Mouse (Mus musculus) lung, adult 2 months (tissue): ENCODE results near the gene Trim44. TPM values are rescaled to one million over a fixed set of nuclear protein-coding genes. Genes with fewer than 3 reads are reported as not detected.

Experiments
- DNase-seq: peaks from one replicate; pipeline ENCODE4 v3.0.0; 2022
- H3K4me1 ChIP-seq: fragments of 200-500 bp; 2 replicates; pipeline ENCODE4 v1.6.1; 2011; ENCODE audit warnings: low read length; ENCODE audit not compliant: control insufficient read depth, insufficient read depth
- H3K4me3 ChIP-seq: fragments of 200-500 bp; replicated peaks from 2 replicates; pipeline ENCODE3; 2011; ENCODE audit warnings: low read depth, mild to moderate bottlenecking, control low read depth, low read length; ENCODE audit errors: extremely low read depth
- CTCF ChIP-seq: fragments of 200-500 bp; IDR thresholded peaks from 2 replicates; pipeline ENCODE4 v1.5.1; 2011; ENCODE audit warnings: mild to moderate bottlenecking, low read length, control low read depth; ENCODE audit not compliant: insufficient read depth
- POLR2A ChIP-seq: fragments of 200-500 bp; IDR thresholded peaks from 2 replicates; pipeline ENCODE4 v1.6.1; 2011; ENCODE audit warnings: low read depth, mild to moderate bottlenecking, control low read depth, low read length, borderline replicate concordance; ENCODE audit errors: extremely low read depth
- WGBS: fragments of 180-500 bp; shearing (Covaris S2); methylation state at CpG from one replicate; pipeline ENCODE4 v1.1.7; 2018; 5-methylcytosine and 5-hydroxymethylcytosine counted together
- polyA plus RNA-seq: library from polyadenylated mRNA; depleted of rRNA; stranded (reverse); fragments of >200 nt; gene quantifications from 2 replicates; pipeline ENCODE4 v1.2.3, GENCODE M21; 2012

The Trim44 gene
- polyA plus RNA-seq, 1 experiment = 34.2 TPM

DNA sequence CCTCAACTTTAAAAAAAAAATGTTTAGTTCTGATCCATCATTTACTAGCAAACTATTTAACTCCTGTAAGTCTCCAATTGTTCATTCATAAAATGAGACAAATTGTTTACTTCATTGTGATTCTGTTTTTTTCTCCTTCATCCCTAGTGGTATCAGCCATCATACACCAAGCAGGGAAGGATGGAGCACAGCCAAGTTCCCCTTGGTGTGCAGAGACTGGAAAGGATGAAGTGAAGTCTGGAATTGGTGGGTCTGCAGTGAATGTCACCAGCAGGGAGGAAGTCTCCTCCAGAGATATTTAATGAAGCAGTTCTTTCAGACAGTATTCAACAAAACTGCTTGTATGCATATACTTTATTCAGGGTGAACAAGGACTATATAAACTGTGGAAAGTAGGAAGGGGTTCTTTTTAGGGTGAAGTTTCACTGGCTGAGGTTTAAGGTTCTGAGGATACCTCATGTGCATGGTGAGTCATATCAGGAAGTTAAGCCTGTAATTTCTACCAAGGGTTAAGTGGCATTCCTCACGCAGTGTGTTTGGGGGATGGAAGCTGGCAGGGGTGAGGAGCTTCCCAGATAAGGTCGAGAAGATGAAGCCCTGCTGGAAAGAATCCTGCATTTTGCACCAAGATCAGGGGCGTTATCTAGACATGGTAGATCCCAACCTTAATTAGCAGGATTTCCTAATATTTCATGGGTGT is 34.1 kb downstream of the Trim44 start:
- no peak overlapping the region for H3K4me3 ChIP-seq
- DNase-seq = no peak
- TF ChIP-seq CTCF (no peak), POLR2A (no peak)
- WGBS = 28% methylated on average over 3 of the region's 3 CpGs
- H3K4me1 ChIP-seq = 0 out of 2 replicates have a peak, but pooled peaks cover 3% of the 10 kb centered on the region

DNA sequence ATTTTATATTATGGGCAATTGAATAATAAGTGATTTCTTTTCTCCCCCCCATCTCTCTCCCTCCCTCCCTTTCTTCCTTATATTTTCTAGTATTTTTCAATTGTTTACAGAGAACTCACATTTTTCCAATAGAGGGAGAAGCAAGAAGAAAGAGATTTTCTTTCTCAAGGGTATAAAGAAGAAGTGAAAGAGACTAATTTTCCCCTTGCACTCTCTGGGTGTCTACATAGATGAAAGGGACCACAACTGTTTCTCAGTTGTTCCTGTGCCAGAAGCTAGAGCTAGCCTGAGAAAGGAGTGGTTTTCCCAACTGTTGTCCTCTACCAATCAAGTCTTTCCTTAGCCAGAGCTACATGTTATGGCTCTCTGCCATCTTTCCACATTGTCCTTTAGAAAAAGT is 34.9 kb downstream of the Trim44 start:
- TF ChIP-seq CTCF (no peak), POLR2A (no peak)
- Histone ChIP-seq H3K4me1 (0 out of 2 replicates have a peak, but pooled peaks cover 3% of the 10 kb centered on the region), H3K4me3 (no peak overlapping the region)
- DNase-seq = no peak

DNA sequence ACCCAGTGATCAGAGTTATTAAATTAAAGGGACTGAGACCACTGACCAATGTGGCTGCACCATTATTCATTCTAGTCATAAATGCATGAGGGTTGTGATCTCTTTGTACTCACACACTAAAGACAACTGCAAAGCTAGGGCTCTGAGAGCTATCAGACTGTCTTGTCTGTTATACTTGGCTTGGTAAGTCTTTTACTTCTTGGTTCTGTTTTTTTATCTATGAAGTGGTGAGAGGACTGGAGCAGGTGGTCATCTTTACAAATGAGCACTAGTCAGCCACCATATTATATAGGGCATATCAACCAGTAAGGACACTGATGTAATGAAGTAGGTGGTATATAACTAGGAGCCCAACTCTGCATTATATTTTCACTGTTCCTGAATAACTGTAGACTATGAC is 36.3 kb downstream of the Trim44 start:
- 0 out of 2 replicates have a peak, but pooled peaks cover 6% of the 10 kb centered on the region for H3K4me1 ChIP-seq
- TF ChIP-seq CTCF (no peak), POLR2A (no peak)
- no peak for DNase-seq
- no peak overlapping the region for H3K4me3 ChIP-seq

DNA sequence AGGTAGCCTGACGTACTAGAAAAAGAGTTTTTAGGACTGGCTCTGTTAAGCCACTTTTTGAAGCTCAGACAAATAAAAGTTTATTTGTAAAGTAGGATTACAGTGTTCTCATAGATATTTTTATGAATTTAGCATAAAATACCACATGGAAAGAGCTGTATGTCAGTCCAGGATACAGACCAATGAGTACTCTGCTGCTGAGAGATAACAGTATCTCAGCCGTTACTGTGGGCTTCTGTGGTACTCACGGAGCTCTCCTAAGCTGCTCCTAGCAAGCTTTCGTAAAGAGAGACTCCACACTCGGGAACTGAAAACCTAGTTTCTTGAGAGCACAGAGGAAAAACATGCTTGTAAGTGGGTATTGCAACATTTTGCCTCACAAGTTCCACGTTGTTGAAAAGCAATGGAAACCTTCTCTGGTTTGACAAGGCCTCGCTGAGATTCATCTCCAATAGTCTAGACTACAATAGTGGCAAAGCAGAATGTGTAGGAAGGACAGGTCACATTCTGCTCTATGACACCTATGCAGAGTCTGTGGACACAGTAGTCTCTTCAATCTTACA is 41.6 kb downstream of the Trim44 start:
- Histone ChIP-seq H3K4me3 (no peak overlapping the region), H3K4me1 (peaks cover 9% of the 10 kb centered on the region; the same call in 1 of the 2 replicates)
- no peak for TF ChIP-seq CTCF
- no peak for TF ChIP-seq POLR2A
- no peak for DNase-seq
- WGBS = 67% methylated on average over 7 of the region's 7 CpGs

DNA sequence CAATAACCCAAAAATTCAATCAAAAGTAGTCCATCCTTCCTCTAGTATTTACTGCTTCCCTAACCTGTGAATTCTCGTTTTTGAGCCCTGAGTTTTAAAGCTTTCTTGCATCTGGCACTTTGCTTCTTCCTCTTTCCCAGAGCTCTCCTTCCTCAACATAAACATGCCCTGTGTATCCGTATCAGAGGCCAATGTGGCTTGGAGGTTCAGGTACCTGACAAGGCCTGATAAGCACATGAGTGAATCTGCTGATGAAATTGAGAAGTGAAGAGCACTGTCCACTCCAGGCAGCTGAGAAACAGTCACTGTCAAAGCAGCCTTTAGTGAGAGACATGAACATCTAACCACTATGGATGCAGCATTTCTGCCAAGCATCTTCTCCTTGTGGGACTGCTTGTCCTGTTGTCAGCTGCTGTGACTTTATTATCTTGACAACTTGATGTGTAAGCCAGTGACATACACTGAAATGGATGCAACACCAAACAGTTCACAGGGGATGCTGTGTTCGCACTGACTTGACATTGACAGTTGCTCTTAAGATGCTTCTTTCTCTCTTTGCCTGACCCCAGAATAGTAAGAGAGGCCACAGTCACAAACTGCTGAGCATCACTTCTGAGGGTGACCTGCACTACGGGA is 42.9 kb downstream of the Trim44 start:
- 66% methylated on average over 4 of the region's 4 CpGs for WGBS
- H3K4me3 ChIP-seq = no peak overlapping the region
- peaks cover 9% of the 10 kb centered on the region; the same call in 1 of the 2 replicates for H3K4me1 ChIP-seq
- TF ChIP-seq CTCF (no peak), POLR2A (no peak)
- no peak for DNase-seq

DNA sequence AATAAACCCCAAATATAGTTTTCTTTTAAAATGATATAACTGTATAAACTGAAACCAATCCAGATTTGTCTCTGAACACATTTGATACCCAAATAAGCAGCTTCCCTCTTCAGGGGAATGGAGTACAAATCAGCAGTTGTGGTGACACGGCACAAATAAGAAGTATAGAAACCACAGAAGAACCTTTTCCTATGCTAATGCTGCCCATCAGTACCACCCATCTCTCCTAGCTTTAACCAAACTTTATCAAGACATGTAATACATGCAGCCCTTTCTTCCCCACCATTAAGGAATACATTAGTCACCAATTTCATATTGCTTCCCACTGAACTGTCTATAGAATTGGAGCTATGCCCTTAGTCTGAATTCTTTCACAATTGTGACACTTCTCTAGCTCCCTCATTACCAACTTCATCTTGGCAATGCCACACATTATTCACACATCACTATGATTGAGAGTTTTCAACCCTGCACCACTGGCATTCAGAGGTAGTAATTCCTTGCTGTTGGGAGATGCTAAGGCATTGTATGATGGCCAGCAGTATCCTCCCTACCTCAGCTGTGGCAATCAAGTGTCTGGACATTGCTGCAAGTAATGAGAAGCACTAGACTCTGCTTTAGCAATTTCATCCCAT is 44.6 kb downstream of the Trim44 start:
- WGBS = 76% methylated on average over 1 of the region's 1 CpGs

DNA sequence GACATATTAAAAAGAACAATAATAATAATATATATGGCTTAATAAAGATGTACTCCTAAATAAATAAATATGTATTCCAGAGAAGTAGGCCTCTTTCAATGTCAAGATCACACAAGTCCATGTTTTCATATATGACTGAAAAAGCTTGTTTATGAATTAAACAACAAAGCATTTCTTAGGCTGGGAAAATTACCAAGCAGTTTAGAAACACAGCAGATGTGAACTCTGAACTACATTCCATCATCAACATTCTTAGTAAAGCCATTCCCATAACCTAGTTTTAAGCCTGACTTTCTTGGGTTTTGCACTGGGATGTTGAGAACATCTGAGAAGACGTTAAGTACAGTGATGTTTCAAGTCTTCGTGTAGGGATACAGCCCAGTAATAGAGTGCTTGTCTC is 45.4 kb downstream of the Trim44 start:
- no peak for DNase-seq
- WGBS = 66% methylated on average over 2 of the region's 2 CpGs
- peaks cover 9% of the 10 kb centered on the region; the same call in 1 of the 2 replicates for H3K4me1 ChIP-seq
- no peak for TF ChIP-seq CTCF
- TF ChIP-seq POLR2A = no peak
- no peak overlapping the region for H3K4me3 ChIP-seq

More for the DNA sequence above, 44.6 kb downstream of the Trim44 start:
- Histone ChIP-seq H3K4me3 (no peak overlapping the region), H3K4me1 (peaks cover 9% of the 10 kb centered on the region; the same call in 1 of the 2 replicates)
- DNase-seq = no peak
- TF ChIP-seq CTCF (no peak), POLR2A (no peak)

DNA sequence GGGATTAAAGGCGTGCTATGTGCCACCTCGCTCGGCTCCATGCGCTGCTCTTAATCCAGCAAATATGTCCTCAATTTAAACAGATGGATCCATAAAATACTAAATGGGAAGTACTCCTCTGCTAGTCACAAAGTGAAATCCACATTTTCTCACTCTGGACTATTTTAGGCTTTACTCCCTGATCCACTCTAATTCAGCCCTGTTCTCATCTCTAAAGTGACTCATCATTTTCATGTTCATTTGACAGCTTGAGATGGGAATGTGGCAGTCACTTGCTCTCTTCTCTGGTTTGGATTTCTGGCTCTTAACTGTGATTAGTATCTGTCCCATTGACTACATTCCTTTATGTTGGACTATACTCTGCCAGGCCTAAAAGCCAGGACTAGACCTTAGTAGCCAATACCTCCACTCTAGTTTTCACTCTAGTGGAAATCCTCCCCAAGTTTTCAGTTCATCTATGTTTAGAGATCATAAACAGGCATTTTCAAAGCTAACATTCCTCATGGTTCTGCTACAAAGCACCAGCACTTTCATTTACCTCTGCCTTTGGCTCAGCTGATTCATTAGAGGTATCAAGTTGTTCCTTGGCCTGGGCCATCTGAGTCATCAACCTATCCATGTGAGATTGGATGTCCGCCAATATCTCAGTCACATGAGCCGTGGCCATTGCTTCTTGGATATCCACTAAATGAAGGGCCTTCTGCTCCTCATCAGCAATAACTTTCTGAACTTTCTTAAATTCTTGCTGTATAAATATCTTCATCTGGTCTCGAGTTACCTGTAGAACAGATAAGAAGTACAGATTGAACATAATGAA is 50.5 kb downstream of the Trim44 start:
- 94% methylated on average over 7 of the region's 7 CpGs for WGBS
- TF ChIP-seq CTCF (no peak), POLR2A (no peak)
- Histone ChIP-seq H3K4me3 (no peak overlapping the region), H3K4me1 (no peaks in the 10 kb centered on the region)
- no peak for DNase-seq

DNA sequence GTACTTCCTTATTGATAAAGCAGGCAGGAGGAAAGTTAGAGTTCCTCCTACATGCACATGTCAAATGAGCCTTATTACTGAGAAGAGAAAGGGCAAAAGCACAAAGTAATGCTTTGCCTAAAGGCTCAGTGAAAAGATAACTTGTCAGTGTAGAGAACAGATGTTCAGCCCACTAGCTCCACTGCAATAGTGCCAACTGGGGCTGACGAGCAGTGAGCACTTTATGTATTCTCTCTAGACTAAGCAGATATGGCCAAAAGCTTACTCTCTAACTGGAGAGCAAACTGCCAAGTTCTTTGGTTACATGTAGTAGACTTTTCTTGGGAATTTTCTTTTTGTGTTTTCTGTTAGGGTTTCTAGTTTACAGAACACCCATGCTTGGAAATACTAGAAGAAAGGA is 53.6 kb downstream of the Trim44 start:
- no peak for DNase-seq
- 76% methylated on average over 1 of the region's 1 CpGs for WGBS
- no peak overlapping the region for H3K4me3 ChIP-seq
- no peaks in the 10 kb centered on the region for H3K4me1 ChIP-seq
- TF ChIP-seq POLR2A (no peak), CTCF (no peak)
